Mouse (Mus musculus): Measurements from ENCODE around the gene Anxa9. TPM values are rescaled to one million over a fixed set of nuclear protein-coding genes. Genes with fewer than 3 reads are reported as not detected.
A peak's percentile ranks its signal among the peaks of the same experiment; 100 is the strongest.

Gene Anxa9
- polyA plus RNA-seq, 1 experiment from 2014 or later, result 0.24 TPM

DNA sequence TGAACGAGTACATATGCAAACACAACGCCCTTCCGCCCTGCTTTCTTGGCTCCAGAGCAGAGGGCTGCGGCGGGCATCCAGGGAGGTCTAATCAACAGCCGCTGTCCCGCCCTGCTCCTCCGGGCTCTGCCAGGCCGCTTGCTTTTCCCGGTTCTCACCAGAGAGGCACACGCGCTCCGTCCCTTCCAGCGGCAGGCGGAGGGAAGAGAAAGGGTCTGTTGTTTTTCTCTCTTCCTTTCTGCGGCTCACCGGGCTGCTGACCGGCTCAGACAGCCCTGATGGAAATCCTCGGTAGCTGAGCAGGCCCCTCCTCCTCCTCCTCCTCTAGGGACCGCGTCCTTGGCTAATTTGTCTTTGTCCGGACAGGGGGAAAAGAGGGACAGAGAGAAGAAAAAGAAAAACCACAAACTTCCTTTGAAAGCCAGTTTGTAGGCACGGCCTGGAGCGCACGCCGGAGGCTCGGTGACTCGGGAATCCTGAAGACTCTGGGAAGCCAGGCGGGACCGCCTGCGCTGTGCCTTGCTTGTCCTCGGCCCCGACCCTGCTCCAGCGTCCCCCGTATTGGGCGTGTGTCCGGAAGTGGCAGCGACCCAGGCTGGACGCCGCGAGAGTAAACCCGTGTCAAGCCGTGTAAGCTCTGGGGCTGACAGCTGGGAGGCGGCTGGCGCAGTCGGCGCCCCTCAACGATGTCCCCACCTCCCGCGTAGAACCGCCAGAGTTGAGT lies 23.9 kb downstream of the Anxa9 start:
- no peaks in the 10 kb centered on the region for H3K27me3 ChIP-seq (ENCODE audit: control insufficient read depth, insufficient read depth, low read length)
- ATAC-seq (ENCODE audit: low FRiP score), result peak; percentile 70
- H3K4me3 ChIP-seq (replicated peaks; ENCODE audit: low read length), result peak overlapping the region; percentile 72
- peaks cover 6% of the 10 kb centered on the region for H3K36me3 ChIP-seq (replicated peaks; ENCODE audit: control insufficient read depth, insufficient read depth)
- peak overlapping the region; percentile 82 for H3K9ac ChIP-seq
- peak; percentile 79 for DNase-seq (ENCODE audit: low spot score)
- peak overlapping the region; percentile 88 for H3K27ac ChIP-seq
- H3K9me3 ChIP-seq (ENCODE audit: control insufficient read depth, low read length), result no peaks in the 10 kb centered on the region
- H3K4me2 ChIP-seq (replicated peaks), result peak overlapping the region; percentile 80
- H3K4me1 ChIP-seq (replicated peaks; ENCODE audit: control insufficient read depth, insufficient read depth, low read length), result peaks cover 31% of the 10 kb centered on the region
- under 1% methylated on average over 49 of the region's 51 CpGs for WGBS

DNA sequence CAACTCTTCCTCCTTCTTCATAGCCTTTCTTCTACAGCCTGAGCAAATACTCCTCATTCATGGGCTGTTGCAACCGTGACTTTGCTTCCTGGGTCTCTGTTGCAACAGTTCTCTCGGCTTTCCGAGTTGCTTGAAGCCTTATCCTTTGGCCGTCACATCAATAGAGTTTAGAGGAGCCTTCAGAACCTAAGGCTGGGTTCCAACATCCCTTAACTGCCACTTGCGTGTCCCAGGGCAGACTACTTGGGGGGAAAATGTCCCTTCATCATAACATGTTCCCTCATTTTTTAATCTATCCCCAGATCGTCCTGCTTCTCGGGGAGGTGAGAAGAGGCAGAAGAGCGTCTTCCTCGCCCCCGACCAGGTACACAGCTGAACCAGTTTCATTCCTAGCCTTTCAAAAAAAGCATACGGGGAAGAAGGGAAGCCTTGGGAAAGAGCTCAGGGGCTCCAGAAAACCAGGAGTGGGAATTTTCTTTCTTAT lies 24.6 kb downstream of the Anxa9 start:
- H3K4me2 ChIP-seq (replicated peaks), result peak overlapping the region; percentile 80
- ATAC-seq (ENCODE audit: low FRiP score), result no peak
- peaks cover 31% of the 10 kb centered on the region for H3K4me1 ChIP-seq (replicated peaks; ENCODE audit: control insufficient read depth, insufficient read depth, low read length)
- under 1% methylated on average over 11 of the region's 11 CpGs for WGBS
- H3K4me3 ChIP-seq (replicated peaks; ENCODE audit: low read length), result peak overlapping the region; percentile 72
- H3K27me3 ChIP-seq (ENCODE audit: control insufficient read depth, insufficient read depth, low read length), result no peaks in the 10 kb centered on the region
- H3K9me3 ChIP-seq (ENCODE audit: control insufficient read depth, low read length), result no peaks in the 10 kb centered on the region
- H3K36me3 ChIP-seq (replicated peaks; ENCODE audit: control insufficient read depth, insufficient read depth), result no peaks in the 10 kb centered on the region
- H3K9ac ChIP-seq, result peak overlapping the region; percentile 82
- DNase-seq (ENCODE audit: low spot score), result peak; percentile 48
- H3K27ac ChIP-seq, result peak overlapping the region; percentile 88

DNA sequence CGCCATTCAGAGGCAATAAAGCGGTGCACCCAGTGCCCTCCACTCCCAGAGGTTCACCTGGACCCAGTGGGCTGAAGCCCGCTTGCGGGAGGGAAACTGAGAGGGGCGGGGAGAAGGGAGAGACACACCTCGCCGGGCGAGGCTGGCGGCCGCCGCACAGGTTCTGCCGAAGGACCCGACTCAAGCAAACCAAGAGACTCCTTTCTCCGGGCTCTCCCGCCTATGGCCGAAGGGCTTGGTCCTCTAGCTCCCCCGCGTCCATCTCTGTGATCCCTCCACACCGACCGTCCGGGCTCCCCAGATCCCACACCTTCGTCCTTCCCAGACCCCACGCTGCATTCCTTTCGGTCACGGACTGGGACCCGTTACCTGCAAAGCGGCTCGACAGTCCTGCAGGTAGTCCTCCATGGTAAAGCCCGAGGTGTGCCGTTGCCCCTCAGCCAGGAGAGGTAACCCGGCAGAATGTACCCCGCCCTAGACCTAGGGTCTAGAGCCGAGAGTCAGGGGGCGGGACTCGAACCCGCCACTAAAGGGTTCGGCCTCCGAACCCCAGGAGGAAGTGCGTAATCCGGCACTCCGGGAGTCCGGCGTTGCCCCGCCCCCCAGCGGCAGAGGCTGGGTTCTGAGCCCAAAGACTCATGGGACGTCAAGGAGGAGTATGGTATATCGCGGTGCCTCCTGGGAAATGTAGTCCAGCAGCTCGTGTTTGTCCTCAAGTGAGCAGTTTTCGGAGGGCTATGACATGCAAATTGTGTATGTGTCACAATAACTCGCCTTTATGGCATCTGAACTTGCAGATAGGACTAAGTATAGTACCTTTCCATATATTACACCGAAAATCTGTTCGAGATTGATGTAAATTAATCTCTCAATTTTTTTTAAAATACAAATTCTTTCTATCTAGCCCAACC lies 25.5 kb downstream of the Anxa9 start, which contains the start of the genes Mindy1 and Prune1:
Gene Mindy1, plus strand, starts transcription at position 130 of the 911 bp plus-strand sequence.
Gene Prune1, minus strand, starts transcription at position 861 of the 911 bp plus-strand sequence.
- WGBS, result under 1% methylated on average over 53 of the region's 53 CpGs
- no peaks in the 10 kb centered on the region for H3K36me3 ChIP-seq (replicated peaks; ENCODE audit: control insufficient read depth, insufficient read depth)
- H3K9ac ChIP-seq, result peak within 1 kb of the TSS; percentile 87
- H3K4me1 ChIP-seq (replicated peaks; ENCODE audit: control insufficient read depth, insufficient read depth, low read length), result peaks cover 31% of the 10 kb centered on the region
- H3K27ac ChIP-seq, result peak within 1 kb of the TSS; percentile 88
- H3K4me2 ChIP-seq (replicated peaks), result peak within 1 kb of the TSS; percentile 80
- H3K9me3 ChIP-seq (ENCODE audit: control insufficient read depth, low read length), result no peaks in the 10 kb centered on the region
- peak; percentile 97 for DNase-seq (ENCODE audit: low spot score)
- ATAC-seq (ENCODE audit: low FRiP score), result peak; percentile 91
- peak within 1 kb of the TSS; percentile 72 for H3K4me3 ChIP-seq (replicated peaks; ENCODE audit: low read length)
- H3K27me3 ChIP-seq (ENCODE audit: control insufficient read depth, insufficient read depth, low read length), result no peaks in the 10 kb centered on the region

DNA sequence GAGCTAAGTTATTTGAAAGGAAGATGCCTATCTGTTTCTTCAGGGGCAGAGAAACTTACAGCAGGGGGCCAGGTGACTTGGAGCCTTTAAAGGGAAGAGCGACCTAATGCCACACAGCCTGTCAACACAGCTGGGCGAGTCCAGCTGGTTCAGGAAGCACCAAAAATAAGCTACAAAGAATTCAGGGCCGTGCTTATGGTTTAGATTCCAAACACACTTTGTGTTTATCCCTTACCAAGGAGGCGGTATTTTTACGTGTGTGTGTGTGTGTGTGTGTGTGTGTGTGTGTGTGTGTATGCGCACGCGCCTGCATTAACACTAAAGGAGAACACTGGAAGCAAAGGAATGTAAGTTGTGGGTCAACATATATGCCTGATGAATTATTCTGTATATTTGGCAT lies 26.2 kb downstream of the Anxa9 start:
- Histone ChIP-seq H3K27me3 (ENCODE audit: control insufficient read depth, insufficient read depth, low read length) (no peaks in the 10 kb centered on the region), H3K4me3 (replicated peaks; ENCODE audit: low read length) (peak overlapping the region; percentile 72), H3K9me3 (ENCODE audit: control insufficient read depth, low read length) (no peaks in the 10 kb centered on the region), H3K27ac (peak overlapping the region; percentile 88), H3K4me2 (replicated peaks) (peak overlapping the region; percentile 80), H3K9ac (peak overlapping the region; percentile 87), H3K4me1 (replicated peaks; ENCODE audit: control insufficient read depth, insufficient read depth, low read length) (peaks cover 31% of the 10 kb centered on the region), H3K36me3 (replicated peaks; ENCODE audit: control insufficient read depth, insufficient read depth) (no peaks in the 10 kb centered on the region)
- ATAC-seq (ENCODE audit: low FRiP score), result no peak
- peak; percentile 55 for DNase-seq (ENCODE audit: low spot score)
- WGBS, result 29% methylated on average over 8 of the region's 8 CpGs

- H3K27ac ChIP-seq, result no peak overlapping the region
- WGBS, result 91% methylated on average over 1 of the region's 1 CpGs
- H3K9ac ChIP-seq, result no peak overlapping the region
- DNase-seq (ENCODE audit: low spot score) (no peak), ATAC-seq (ENCODE audit: low FRiP score) (no peak)
- H3K4me3 ChIP-seq (replicated peaks; ENCODE audit: low read length), result no peak overlapping the region
- H3K36me3 ChIP-seq (replicated peaks; ENCODE audit: control insufficient read depth, insufficient read depth), result no peaks in the 10 kb centered on the region
- H3K9me3 ChIP-seq (ENCODE audit: control insufficient read depth, low read length), result no peaks in the 10 kb centered on the region
- H3K4me1 ChIP-seq (replicated peaks; ENCODE audit: control insufficient read depth, insufficient read depth, low read length), result peaks cover 9% of the 10 kb centered on the region; the same call in 1 of the 2 replicates
- H3K27me3 ChIP-seq (ENCODE audit: control insufficient read depth, insufficient read depth, low read length), result no peaks in the 10 kb centered on the region
- H3K4me2 ChIP-seq (replicated peaks), result no peak overlapping the region
These were observed 29.8 kb downstream of the Anxa9 start for GRCm38 (mm10) chr3:95277149-95277551.

GRCm38 (mm10) chr3:95276428-95276934 lies 30.5 kb downstream of the Anxa9 start:
- 81% methylated on average over 5 of the region's 5 CpGs for WGBS
- no peaks in the 10 kb centered on the region for H3K9me3 ChIP-seq (ENCODE audit: control insufficient read depth, low read length)
- no peak for ATAC-seq (ENCODE audit: low FRiP score)

DNA sequence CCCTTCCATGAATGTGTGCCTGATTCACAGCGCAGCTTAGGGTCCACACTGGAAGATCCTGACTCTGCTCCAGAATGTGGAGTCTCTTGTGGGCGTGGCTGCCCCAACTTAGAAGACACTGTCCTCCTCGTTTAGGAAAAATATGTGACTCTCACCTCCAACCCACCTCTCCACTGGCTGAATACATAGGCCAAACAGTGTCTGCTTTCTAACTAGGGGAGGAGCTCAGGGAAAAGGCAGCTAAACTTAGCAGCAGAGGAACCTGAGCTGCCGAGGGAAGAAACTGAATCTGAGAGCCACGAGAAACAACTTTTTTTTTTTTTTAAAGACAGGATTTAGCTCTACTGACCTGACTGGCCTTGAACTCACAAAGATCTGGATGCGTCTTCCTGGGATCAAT lies 31.8 kb downstream of the Anxa9 start:
- H3K9me3 ChIP-seq (ENCODE audit: control insufficient read depth, low read length), result no peaks in the 10 kb centered on the region
- H3K4me3 ChIP-seq (replicated peaks; ENCODE audit: low read length), result no peak overlapping the region
- H3K27me3 ChIP-seq (ENCODE audit: control insufficient read depth, insufficient read depth, low read length), result no peaks in the 10 kb centered on the region
- H3K4me1 ChIP-seq (replicated peaks; ENCODE audit: control insufficient read depth, insufficient read depth, low read length), result no peaks in the 10 kb centered on the region
- DNase-seq (ENCODE audit: low spot score) (no peak), ATAC-seq (ENCODE audit: low FRiP score) (no peak)
- no peak overlapping the region for H3K9ac ChIP-seq
- H3K4me2 ChIP-seq (replicated peaks), result no peak overlapping the region
- WGBS, result 91% methylated on average over 6 of the region's 6 CpGs
- no peaks in the 10 kb centered on the region for H3K36me3 ChIP-seq (replicated peaks; ENCODE audit: control insufficient read depth, insufficient read depth)
- H3K27ac ChIP-seq, result no peak overlapping the region

More at GRCm38 (mm10) chr3:95276428-95276934, 30.5 kb downstream of the Anxa9 start:
- Histone ChIP-seq H3K9ac (no peak overlapping the region), H3K27ac (no peak overlapping the region), H3K4me2 (replicated peaks) (no peak overlapping the region), H3K4me1 (replicated peaks; ENCODE audit: control insufficient read depth, insufficient read depth, low read length) (peaks cover 7% of the 10 kb centered on the region; the same call in 1 of the 2 replicates), H3K36me3 (replicated peaks; ENCODE audit: control insufficient read depth, insufficient read depth) (no peaks in the 10 kb centered on the region), H3K27me3 (ENCODE audit: control insufficient read depth, insufficient read depth, low read length) (no peaks in the 10 kb centered on the region), H3K4me3 (replicated peaks; ENCODE audit: low read length) (no peak overlapping the region)
- no peak for DNase-seq (ENCODE audit: low spot score)

GRCm38 (mm10) chr3:95274453-95274852 lies 32.5 kb downstream of the Anxa9 start:
- DNase-seq (ENCODE audit: low spot score), result no peak
- Histone ChIP-seq H3K27ac (no peak overlapping the region), H3K9me3 (ENCODE audit: control insufficient read depth, low read length) (no peaks in the 10 kb centered on the region), H3K4me1 (replicated peaks; ENCODE audit: control insufficient read depth, insufficient read depth, low read length) (no peaks in the 10 kb centered on the region), H3K4me2 (replicated peaks) (no peak overlapping the region), H3K4me3 (replicated peaks; ENCODE audit: low read length) (no peak overlapping the region), H3K27me3 (ENCODE audit: control insufficient read depth, insufficient read depth, low read length) (no peaks in the 10 kb centered on the region), H3K9ac (no peak overlapping the region), H3K36me3 (replicated peaks; ENCODE audit: control insufficient read depth, insufficient read depth) (0 out of 2 replicates have a peak, but pooled peaks cover under 1% of the 10 kb centered on the region)
- no peak for ATAC-seq (ENCODE audit: low FRiP score)
- 90% methylated on average over 4 of the region's 4 CpGs for WGBS

DNA sequence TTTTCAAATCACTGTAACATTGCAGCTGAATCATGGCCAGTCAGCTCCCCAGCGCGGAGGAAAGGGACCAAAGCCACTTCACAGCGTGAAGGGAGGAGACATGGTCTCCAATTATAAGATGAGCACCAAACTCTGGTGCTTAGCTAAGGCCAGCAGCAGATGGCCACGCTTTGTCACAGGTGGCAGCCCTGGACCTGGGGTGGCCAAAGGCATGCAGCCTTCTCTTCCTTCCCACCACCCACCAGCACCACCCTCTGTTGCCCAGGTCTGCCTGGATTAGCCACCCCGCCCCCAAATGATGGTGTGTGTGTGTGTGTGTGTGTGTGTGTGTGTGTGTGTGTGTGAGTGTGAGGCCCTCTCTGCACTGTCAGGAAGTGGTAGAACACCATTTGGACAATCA lies 33.5 kb downstream of the Anxa9 start:
- DNase-seq (ENCODE audit: low spot score), result no peak
- Histone ChIP-seq H3K36me3 (replicated peaks; ENCODE audit: control insufficient read depth, insufficient read depth) (peaks cover 9% of the 10 kb centered on the region), H3K4me1 (replicated peaks; ENCODE audit: control insufficient read depth, insufficient read depth, low read length) (no peaks in the 10 kb centered on the region), H3K4me2 (replicated peaks) (no peak overlapping the region), H3K9ac (no peak overlapping the region), H3K4me3 (replicated peaks; ENCODE audit: low read length) (no peak overlapping the region), H3K27me3 (ENCODE audit: control insufficient read depth, insufficient read depth, low read length) (no peaks in the 10 kb centered on the region), H3K9me3 (ENCODE audit: control insufficient read depth, low read length) (no peaks in the 10 kb centered on the region), H3K27ac (no peak overlapping the region)
- WGBS, result 98% methylated on average over 5 of the region's 5 CpGs
- ATAC-seq (ENCODE audit: low FRiP score), result no peak
